Mouse (Mus musculus) kidney, adult 2 months (tissue): ENCODE measurements at regions not wholly inside any gene's neighbourhood (a gene's known extent, or its start where the extent isn't known, plus 50 kb on each side); places are given as distances from the start of the nearest gene placed in this dataset.

ENCODE experiments used
- CTCF ChIP-seq: fragments of 200-500 bp; conservative IDR thresholded peaks from 2 replicates; pipeline ENCODE4 v1.5.1; 2011; ENCODE audit warnings: low read depth, mild to moderate bottlenecking, control low read depth, low read length, moderate library complexity, mixed read lengths; ENCODE audit not compliant: insufficient read depth, insufficient read length
- POLR2A ChIP-seq: fragments of 200-500 bp; IDR thresholded peaks from one replicate; pipeline ENCODE4 v1.6.1; 2011; ENCODE audit warnings: low read depth, low read length, control low read depth

GRCm38 (mm10) chr4:131119621-131120020 is 175.4 kb downstream of the Matn1 start:
- TF ChIP-seq CTCF (no peak), POLR2A (no peak)
